Mouse (Mus musculus) embryonic facial prominence, embryonic 15.5 days (tissue): Measurements from ENCODE around the gene Uap1. TPM values are rescaled to one million over a fixed set of nuclear protein-coding genes. Genes with fewer than 3 reads are reported as not detected.

Source experiments
- ATAC-seq: fragments of 200-750 bp; cut with Nextera tagmentation; 2 replicates; pipeline ENCODE4 v1.8.0; 2017; ENCODE audit warnings: low read depth, moderate TSS enrichment; ENCODE audit not compliant: insufficient number of reproducible peaks, low FRiP score, low TSS enrichment
- H3K27ac ChIP-seq: fragments of 300-500 bp; sonication (generic); replicated peaks from 2 replicates; pipeline ENCODE4 v1.5.1; 2015; ENCODE audit warnings: mild to moderate bottlenecking, inconsistent platforms
- H3K27me3 ChIP-seq: fragments of 300-500 bp; sonication (generic); 2 replicates; pipeline ENCODE4 v1.6.1; 2015; ENCODE audit warnings: inconsistent platforms
- H3K36me3 ChIP-seq: fragments of 300-500 bp; sonication (generic); 2 replicates; pipeline ENCODE4 v1.6.1; 2015; ENCODE audit warnings: mild to moderate bottlenecking, inconsistent platforms
- H3K4me1 ChIP-seq: fragments of 300-500 bp; sonication (generic); 2 replicates; pipeline ENCODE4 v1.6.1; 2015; ENCODE audit warnings: inconsistent platforms
- H3K4me2 ChIP-seq: fragments of 300-500 bp; sonication (generic); replicated peaks from 2 replicates; pipeline ENCODE4 v1.6.1; 2015; ENCODE audit warnings: mild to moderate bottlenecking, inconsistent platforms
- H3K4me3 ChIP-seq: fragments of 300-500 bp; sonication (generic); replicated peaks from 2 replicates; pipeline ENCODE4 v1.5.1; 2015; ENCODE audit warnings: mild to moderate bottlenecking, inconsistent platforms
- H3K9ac ChIP-seq: fragments of 300-500 bp; sonication (generic); 2 replicates; pipeline ENCODE4 v1.6.1; 2015; ENCODE audit warnings: inconsistent platforms
- H3K9me3 ChIP-seq: fragments of 300-500 bp; sonication (generic); replicated peaks from 2 replicates; pipeline ENCODE4 v1.6.1; 2016; ENCODE audit warnings: inconsistent platforms
- WGBS: fragments of 180-500 bp; shearing (Covaris S2); methylation state at CpG from one replicate; pipeline ENCODE4 v1.1.7; 2015; 5-methylcytosine and 5-hydroxymethylcytosine counted together
- polyA plus RNA-seq: library from polyadenylated mRNA; unstranded; fragments of >200 nt; fragmentation: Nextera tagmentation; extraction: Ambion mirVana; gene quantifications from 2 replicates; pipeline ENCODE4 v1.2.1, GENCODE M21; 2015

Gene Uap1
- polyA plus RNA-seq, 1 experiment from 2014 or later: 70.9 TPM

DNA sequence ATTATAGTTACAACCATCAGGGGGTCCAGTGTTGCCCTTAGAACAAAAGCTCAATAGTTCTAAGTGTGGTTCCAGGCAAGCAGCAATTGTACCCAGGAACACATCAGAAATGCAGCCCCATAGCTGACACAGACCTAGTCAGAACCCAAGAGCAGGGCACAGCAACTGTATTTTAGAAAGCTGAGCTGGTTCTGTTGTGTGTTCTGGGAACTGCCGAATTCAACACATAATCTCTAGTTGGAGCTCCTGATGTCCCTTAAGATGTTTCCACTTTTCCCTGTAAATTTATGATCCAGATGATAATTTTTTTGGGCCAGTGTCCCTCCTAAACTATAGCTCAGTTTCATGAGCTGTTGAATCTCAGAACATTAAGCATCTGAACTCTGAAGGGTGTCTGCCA, 17.2 kb upstream of the Uap1 start:
- H3K27me3 ChIP-seq: no peaks in the 10 kb centered on the region
- H3K4me3 ChIP-seq: no peak overlapping the region
- H3K4me1 ChIP-seq: no peaks in the 10 kb centered on the region
- H3K9ac ChIP-seq: no peak overlapping the region
- H3K4me2 ChIP-seq: no peak overlapping the region
- H3K36me3 ChIP-seq: peaks cover 42% of the 10 kb centered on the region
- no peaks in the 10 kb centered on the region for H3K9me3 ChIP-seq
- WGBS: 90% methylated on average over 1 of the region's 1 CpGs
- ATAC-seq: no peak
- H3K27ac ChIP-seq: no peak overlapping the region

DNA sequence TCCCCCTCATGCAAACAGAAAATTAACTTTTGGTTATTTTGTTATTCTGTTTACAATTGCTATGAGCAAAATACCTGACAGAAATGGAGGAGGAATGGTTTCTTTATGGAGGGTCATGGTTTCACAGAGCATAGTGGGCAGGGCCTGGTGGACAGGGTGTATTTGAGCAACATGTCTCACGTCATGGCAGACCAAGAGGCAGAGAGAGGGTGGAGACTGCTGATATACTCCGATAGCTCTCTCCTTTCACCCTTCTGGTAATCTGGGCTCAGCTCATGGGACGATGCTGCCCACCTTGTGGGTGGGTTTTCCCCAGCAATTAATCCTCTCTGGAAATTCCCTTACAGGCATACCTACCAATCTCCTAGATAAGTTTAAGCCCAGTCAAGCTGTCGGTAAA, 15.5 kb upstream of the Uap1 start:
- Histone ChIP-seq H3K9me3 (no peaks in the 10 kb centered on the region), H3K9ac (no peak overlapping the region), H3K27me3 (no peaks in the 10 kb centered on the region), H3K4me3 (no peak overlapping the region), H3K4me1 (no peaks in the 10 kb centered on the region), H3K36me3 (peaks cover 27% of the 10 kb centered on the region), H3K4me2 (no peak overlapping the region), H3K27ac (no peak overlapping the region)
- ATAC-seq: no peak
- WGBS: 74% methylated on average over 4 of the region's 4 CpGs

- 58% methylated on average over 11 of the region's 11 CpGs for WGBS
These were observed 13.8 kb upstream of the Uap1 start for GRCm38 (mm10) chr1:170188601-170189000.

GRCm38 (mm10) chr1:170186531-170186930, 11.8 kb upstream of the Uap1 start:
- ATAC-seq: no peak
- H3K27me3 ChIP-seq: no peaks in the 10 kb centered on the region
- 82% methylated on average over 5 of the region's 5 CpGs for WGBS

More at GRCm38 (mm10) chr1:170188601-170189000, 13.8 kb upstream of the Uap1 start:
- Histone ChIP-seq H3K9ac (no peak overlapping the region), H3K27ac (no peak overlapping the region), H3K4me3 (no peak overlapping the region), H3K27me3 (no peaks in the 10 kb centered on the region), H3K36me3 (peaks cover 12% of the 10 kb centered on the region), H3K4me1 (no peaks in the 10 kb centered on the region), H3K9me3 (no peaks in the 10 kb centered on the region), H3K4me2 (no peak overlapping the region)
- ATAC-seq: no peak

DNA sequence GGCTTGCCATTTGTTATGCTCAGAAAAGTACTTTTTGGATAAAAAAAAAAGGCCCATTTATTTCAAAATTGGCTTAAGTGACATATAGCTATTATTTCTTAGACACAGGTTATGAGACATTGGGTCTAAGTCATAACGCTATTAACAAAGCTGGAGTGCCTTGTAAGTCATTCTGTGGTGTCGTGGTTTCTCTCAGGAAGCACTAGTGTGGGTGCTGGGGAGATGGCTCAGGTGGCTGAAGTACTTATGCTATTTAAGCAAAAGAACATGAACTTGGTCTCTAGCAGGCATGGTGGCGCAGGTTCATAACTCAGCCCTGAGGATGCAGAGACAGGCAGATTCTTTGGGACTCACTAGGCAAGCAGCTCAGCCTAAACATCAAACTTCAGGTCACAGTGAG, 10.4 kb upstream of the Uap1 start:
- 93% methylated on average over 3 of the region's 3 CpGs for WGBS
- Histone ChIP-seq H3K9ac (no peak overlapping the region), H3K4me3 (no peak overlapping the region), H3K36me3 (no peaks in the 10 kb centered on the region), H3K4me2 (no peak overlapping the region), H3K4me1 (no peaks in the 10 kb centered on the region), H3K27me3 (no peaks in the 10 kb centered on the region), H3K9me3 (no peaks in the 10 kb centered on the region), H3K27ac (no peak overlapping the region)
- no peak for ATAC-seq

More at GRCm38 (mm10) chr1:170186531-170186930, 11.8 kb upstream of the Uap1 start:
- H3K4me3 ChIP-seq: no peak overlapping the region
- H3K36me3 ChIP-seq: no peaks in the 10 kb centered on the region
- no peaks in the 10 kb centered on the region for H3K9me3 ChIP-seq
- no peak overlapping the region for H3K9ac ChIP-seq
- no peak overlapping the region for H3K27ac ChIP-seq
- no peak overlapping the region for H3K4me2 ChIP-seq
- no peaks in the 10 kb centered on the region for H3K4me1 ChIP-seq

DNA sequence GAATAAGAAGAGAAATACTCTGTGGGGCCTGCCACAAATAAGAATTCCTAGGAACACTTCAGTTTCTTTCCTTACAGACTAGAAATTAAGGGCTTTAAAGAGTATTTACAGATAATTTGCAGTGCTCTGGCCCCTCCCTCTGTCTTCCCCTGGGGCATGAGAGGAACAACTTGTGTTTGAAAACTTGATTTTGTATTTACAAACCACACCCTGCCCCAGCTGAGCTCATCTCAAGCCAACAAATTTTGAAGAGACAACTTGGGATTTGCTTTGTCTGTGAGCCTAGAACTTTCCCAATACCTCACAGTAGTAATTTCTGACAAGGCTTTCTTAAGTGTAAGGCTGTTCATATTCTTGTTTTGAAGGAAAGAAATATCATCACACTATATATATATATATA, 7.9 kb upstream of the Uap1 start:
- Histone ChIP-seq H3K27me3 (no peaks in the 10 kb centered on the region), H3K27ac (no peak overlapping the region), H3K36me3 (no peaks in the 10 kb centered on the region), H3K9me3 (no peaks in the 10 kb centered on the region), H3K4me2 (no peak overlapping the region), H3K4me1 (no peaks in the 10 kb centered on the region), H3K4me3 (no peak overlapping the region), H3K9ac (no peak overlapping the region)
- no peak for ATAC-seq

- H3K4me1 ChIP-seq: peaks cover 14% of the 10 kb centered on the region
- H3K36me3 ChIP-seq: no peaks in the 10 kb centered on the region
- no peak overlapping the region for H3K9ac ChIP-seq
- ATAC-seq: no peak
- H3K27me3 ChIP-seq: no peaks in the 10 kb centered on the region
- H3K9me3 ChIP-seq: no peaks in the 10 kb centered on the region
- no peak overlapping the region for H3K27ac ChIP-seq
- 83% methylated on average over 8 of the region's 8 CpGs for WGBS
- no peak overlapping the region for H3K4me3 ChIP-seq
- no peak overlapping the region for H3K4me2 ChIP-seq
These were observed 2.0 kb upstream of the Uap1 start for GRCm38 (mm10) chr1:170176661-170177239.

GRCm38 (mm10) chr1:170175848-170176247, 1.1 kb upstream of the Uap1 start:
- 50% methylated on average over 6 of the region's 6 CpGs for WGBS
- ATAC-seq: no peak
- Histone ChIP-seq H3K27me3 (no peaks in the 10 kb centered on the region), H3K36me3 (no peaks in the 10 kb centered on the region), H3K27ac (no peak overlapping the region), H3K4me1 (peaks cover 14% of the 10 kb centered on the region), H3K4me3 (no peak overlapping the region), H3K9me3 (no peaks in the 10 kb centered on the region), H3K4me2 (peak overlapping the region; percentile 73; the same call in 1 of the 2 replicates), H3K9ac (no peak overlapping the region)

GRCm38 (mm10) chr1:170173991-170174813, 555 bp downstream of the Uap1 start:
- Histone ChIP-seq H3K4me2 (peak overlapping the region; percentile 73), H3K4me1 (peaks cover 14% of the 10 kb centered on the region), H3K27me3 (no peaks in the 10 kb centered on the region), H3K4me3 (peak overlapping the region; percentile 83), H3K27ac (peak overlapping the region; percentile 91), H3K36me3 (no peaks in the 10 kb centered on the region), H3K9me3 (no peaks in the 10 kb centered on the region), H3K9ac (peak overlapping the region; percentile 71)
- peak; percentile 82; the same call in 1 of the 2 replicates for ATAC-seq
- under 1% methylated on average over 50 of the region's 50 CpGs for WGBS

DNA sequence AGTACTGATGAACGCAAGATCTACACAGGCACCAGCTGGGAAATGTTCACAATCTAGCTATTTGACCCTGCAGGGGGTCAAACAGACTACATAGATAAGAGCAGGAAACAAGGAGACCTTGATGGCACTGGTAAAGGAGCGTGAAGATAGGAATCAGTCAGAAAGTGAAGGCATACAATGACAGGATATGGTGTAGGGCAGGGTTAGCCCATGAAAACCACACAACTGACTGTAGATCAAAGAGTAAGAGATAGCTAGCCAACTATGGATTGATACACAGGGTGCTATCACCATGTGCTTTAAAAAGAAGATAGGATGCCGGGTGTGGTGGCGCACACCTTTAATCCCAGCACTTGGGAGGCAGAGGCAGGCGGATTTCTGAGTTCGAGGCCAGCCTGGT, 7.0 kb downstream of the Uap1 start:
- Histone ChIP-seq H3K4me1 (no peaks in the 10 kb centered on the region), H3K4me2 (no peak overlapping the region), H3K4me3 (no peak overlapping the region), H3K27me3 (no peaks in the 10 kb centered on the region), H3K36me3 (peaks cover 17% of the 10 kb centered on the region), H3K27ac (no peak overlapping the region), H3K9ac (no peak overlapping the region), H3K9me3 (no peaks in the 10 kb centered on the region)
- 89% methylated on average over 6 of the region's 6 CpGs for WGBS
- ATAC-seq: no peak

DNA sequence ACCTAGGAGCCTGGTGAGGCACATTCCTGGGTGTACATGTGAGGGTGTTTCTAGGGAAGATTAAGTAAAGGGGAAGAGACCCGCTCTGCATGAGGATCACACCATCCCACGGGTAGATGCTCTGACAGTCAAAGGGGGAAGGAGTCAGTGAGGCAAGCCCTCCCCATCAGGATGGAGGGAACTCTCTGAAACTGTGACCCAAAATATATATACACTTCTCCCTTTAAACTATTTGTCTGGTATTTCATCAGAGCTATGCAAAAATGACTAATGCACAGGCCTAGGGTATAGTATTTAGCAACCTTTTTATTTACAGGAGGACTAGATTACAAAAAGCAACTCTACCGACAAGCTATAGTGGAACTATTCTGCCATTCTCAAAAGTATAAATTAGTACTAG, 9.8 kb downstream of the Uap1 start:
- Histone ChIP-seq H3K27ac (no peak overlapping the region), H3K4me2 (no peak overlapping the region), H3K4me1 (no peaks in the 10 kb centered on the region), H3K36me3 (peaks cover 24% of the 10 kb centered on the region), H3K4me3 (no peak overlapping the region), H3K9ac (no peak overlapping the region), H3K9me3 (no peaks in the 10 kb centered on the region), H3K27me3 (no peaks in the 10 kb centered on the region)
- 86% methylated on average over 3 of the region's 3 CpGs for WGBS
- no peak for ATAC-seq
